Mouse (Mus musculus): ENCODE data around the gene Gm20390. TPM values are rescaled to one million over a fixed set of nuclear protein-coding genes. Genes with fewer than 3 reads are reported as not detected.
"Not testable (repeated sequence)": the region's sequence is repeated elsewhere in the genome, so short reads cannot be mapped to it uniquely, and the experiment has no call there.

Gene Gm20390
- total RNA-seq, 1 experiment from 2014 or later = not detected

- 0 out of 2 replicates have a peak, but pooled peaks have one; percentile 5 for ATAC-seq (replicated peaks; ENCODE audit: low read depth, poor library complexity, severe bottlenecking)
Measured at GRCm38 (mm10) chr11:93967381-93967780, 712 bp downstream of the Gm20390 start.

- ATAC-seq (replicated peaks; ENCODE audit: low read depth, poor library complexity, severe bottlenecking) = no peak
Measured at GRCm38 (mm10) chr11:93965391-93965790, 2.7 kb downstream of the Gm20390 start.

GRCm38 (mm10) chr11:93963013-93963412 lies 5.1 kb downstream of the Gm20390 start:
- ATAC-seq (replicated peaks; ENCODE audit: low read depth, poor library complexity, severe bottlenecking) = no peak

- ATAC-seq (replicated peaks; ENCODE audit: low read depth, poor library complexity, severe bottlenecking) = no peak
Measured at GRCm38 (mm10) chr11:93961482-93961881, 6.6 kb downstream of the Gm20390 start.

- ATAC-seq (replicated peaks; ENCODE audit: low read depth, poor library complexity, severe bottlenecking) = no peak
Measured at GRCm38 (mm10) chr11:93957746-93958145, 10.3 kb downstream of the Gm20390 start.

GRCm38 (mm10) chr11:93957031-93957555 lies 11.0 kb downstream of the Gm20390 start:
- no peak for ATAC-seq (replicated peaks; ENCODE audit: low read depth, poor library complexity, severe bottlenecking)

GRCm38 (mm10) chr11:93956159-93956558 lies 11.9 kb downstream of the Gm20390 start, which contains the start of gene Nme2:
Nme2 (minus strand) TSS chr11:93956259.
- ATAC-seq (replicated peaks; ENCODE audit: low read depth, poor library complexity, severe bottlenecking) = peak; percentile 36

- ATAC-seq (replicated peaks; ENCODE audit: low read depth, poor library complexity, severe bottlenecking) = peak; percentile 97
Measured at GRCm38 (mm10) chr11:93955256-93956150, 12.6 kb downstream of the Gm20390 start.

- ATAC-seq (replicated peaks; ENCODE audit: low read depth, poor library complexity, severe bottlenecking) = no peak
Measured at GRCm38 (mm10) chr11:93954738-93955255, 13.3 kb downstream of the Gm20390 start.

- ATAC-seq (replicated peaks; ENCODE audit: low read depth, poor library complexity, severe bottlenecking) = no peak
Measured at GRCm38 (mm10) chr11:93952376-93952775, 15.7 kb downstream of the Gm20390 start.

- ATAC-seq (replicated peaks; ENCODE audit: low read depth, poor library complexity, severe bottlenecking) = no peak
Measured at GRCm38 (mm10) chr11:93950045-93950444, 18.0 kb downstream of the Gm20390 start.

- ATAC-seq (replicated peaks; ENCODE audit: low read depth, poor library complexity, severe bottlenecking) = no peak
Measured at GRCm38 (mm10) chr11:93948887-93949567, 19.1 kb downstream of the Gm20390 start.

- no peak for ATAC-seq (replicated peaks; ENCODE audit: low read depth, poor library complexity, severe bottlenecking)
Measured at GRCm38 (mm10) chr11:93944986-93945385, 23.1 kb downstream of the Gm20390 start.

- peak; percentile 95 for ATAC-seq (replicated peaks; ENCODE audit: low read depth, poor library complexity, severe bottlenecking)
Measured at GRCm38 (mm10) chr11:93940906-93941305, 27.2 kb downstream of the Gm20390 start.

GRCm38 (mm10) chr11:93929106-93929505 lies 39.0 kb downstream of the Gm20390 start:
- no peak for ATAC-seq (replicated peaks; ENCODE audit: low read depth, poor library complexity, severe bottlenecking)

- ATAC-seq (replicated peaks; ENCODE audit: low read depth, poor library complexity, severe bottlenecking) = not testable (repeated sequence)
Measured at GRCm38 (mm10) chr11:93915019-93915418, 53.1 kb downstream of the Gm20390 start.

GRCm38 (mm10) chr11:93911603-93912002 lies 56.5 kb downstream of the Gm20390 start:
- no peak for ATAC-seq (replicated peaks; ENCODE audit: low read depth, poor library complexity, severe bottlenecking)

GRCm38 (mm10) chr11:93908829-93909228 lies 59.3 kb downstream of the Gm20390 start:
- no peak for ATAC-seq (replicated peaks; ENCODE audit: low read depth, poor library complexity, severe bottlenecking)

GRCm38 (mm10) chr11:93907839-93908238 lies 60.3 kb downstream of the Gm20390 start:
- no peak for ATAC-seq (replicated peaks; ENCODE audit: low read depth, poor library complexity, severe bottlenecking)

- ATAC-seq (replicated peaks; ENCODE audit: low read depth, poor library complexity, severe bottlenecking) = no peak
Measured at GRCm38 (mm10) chr11:93906834-93907233, 61.3 kb downstream of the Gm20390 start.
